Comparison of ENCODE assay signal across 29 mouse cellular contexts in genomic region chr11:4601890-4602289, GRCm38 (mm10). TPM values are rescaled to one million over a fixed set of nuclear protein-coding genes. Genes with fewer than 3 reads are reported as not detected.
DNase-seq lines count a peak whose midpoint lies in the region; ATAC-seq and TF ChIP-seq lines count a peak whose summit lies in the region.
"Had no signal": no experiment of that assay in that cellular context is flagged by ENCODE, and none has a peak within 500 bp of the region (broad histone marks: within the 10 kb centered on the region; RNA-seq: fewer than 3 reads in every experiment).

No protein-coding gene starts in this region.

- H3K36me3 ChIP-seq in forebrain, embryonic 12.5 days (replicated peaks): no peaks in the 10 kb centered on the region
- H3K36me3 ChIP-seq in forebrain, embryonic 13.5 days (ENCODE audit: poor library complexity, severe bottlenecking): no peaks in the 10 kb centered on the region
- peaks cover 8% of the 10 kb centered on the region; the same call in 1 of the 2 replicates for H3K36me3 ChIP-seq in heart, adult 2 months (ENCODE audit: control insufficient read depth, insufficient read depth, low read length)
- no peaks in the 10 kb centered on the region for H3K36me3 ChIP-seq in heart, embryonic 10.5 days
- peaks cover 0 to 17% of the 10 kb centered on the region in 2 experiments; a peak in 2 of 4 replicates for H3K36me3 ChIP-seq in MEL (ENCODE audit: control insufficient read depth in 1 of 2, insufficient read depth in 2 of 2, low read length in 2 of 2)
- H3K36me3 ChIP-seq: embryonic facial prominence, embryonic 13.5 days; embryonic facial prominence, embryonic 15.5 days; forebrain, embryonic 10.5 days; G1E had no signal

- H3K4me1 ChIP-seq in forebrain, embryonic 12.5 days: peaks cover 13% of the 10 kb centered on the region
- peaks cover 18% of the 10 kb centered on the region for H3K4me1 ChIP-seq in forebrain, embryonic 13.5 days
- peaks cover 12% of the 10 kb centered on the region for H3K4me1 ChIP-seq in heart, adult 2 months (ENCODE audit: control insufficient read depth, insufficient read depth, low read length)
- H3K4me1 ChIP-seq in heart, embryonic 10.5 days: peaks cover 32% of the 10 kb centered on the region
- H3K4me1 ChIP-seq in MEL (ENCODE audit: control insufficient read depth in 1 of 2, insufficient read depth in 2 of 2, low read length in 2 of 2): peaks cover 14 to 15% of the 10 kb centered on the region in 2 experiments

- TF ChIP-seq CTCF in heart, adult 2 months (IDR thresholded peaks at IDR 0.05): no peak
- TF ChIP-seq CTCF in MEL (IDR thresholded peaks at IDR 0.05 in 2 of 3, conservative IDR thresholded peaks at IDR 0.05 in 1 of 3; ENCODE audit: control insufficient read depth in 1 of 3, insufficient read depth in 1 of 3, low read depth in 2 of 3, low read length in 3 of 3, poor library complexity in 1 of 3, severe bottlenecking in 1 of 3): no peak

- H3K4me2 ChIP-seq in forebrain, embryonic 12.5 days: no peak overlapping the region
- H3K4me2 ChIP-seq in forebrain, embryonic 13.5 days: no peak overlapping the region
- H3K4me2 ChIP-seq: embryonic facial prominence, embryonic 13.5 days; embryonic facial prominence, embryonic 15.5 days had no signal

- TF ChIP-seq EP300 in heart, adult 2 months (IDR thresholded peaks at IDR 0.05; ENCODE audit: insufficient read depth, low read depth, low read length): no peak
- no peak for TF ChIP-seq EP300 in MEL (IDR thresholded peaks at IDR 0.05; ENCODE audit: low read depth in 1 of 2, low read length in 2 of 2)

- intact Hi-C loops in heart, adult 2 months (cut with DNase I): no loop called here

- no peak overlapping the region for H3K9ac ChIP-seq in forebrain, embryonic 12.5 days
- H3K9ac ChIP-seq in forebrain, embryonic 13.5 days: no peak overlapping the region
- no peak overlapping the region for H3K9ac ChIP-seq in heart, adult 2 months (ENCODE audit: low read depth, low read length)
- no peak overlapping the region for H3K9ac ChIP-seq in MEL (ENCODE audit: control insufficient read depth, low read depth, low read length, poor library complexity, severe bottlenecking)
- H3K9ac ChIP-seq: embryonic facial prominence, embryonic 13.5 days; embryonic facial prominence, embryonic 15.5 days had no signal

- no peak for TF ChIP-seq RAD21 in MEL (IDR thresholded peaks at IDR 0.05; ENCODE audit: low read depth, low read length)

- TF ChIP-seq POLR2A in heart, adult 2 months (IDR thresholded peaks at IDR 0.05; ENCODE audit: insufficient read depth, low read depth, low read length): no peak
- TF ChIP-seq POLR2A in MEL (IDR thresholded peaks at IDR 0.05; ENCODE audit: control insufficient read depth in 1 of 2, insufficient read depth in 1 of 2, low read depth in 1 of 2, low read length in 2 of 2, poor library complexity in 1 of 2): no peak

- H3K27ac ChIP-seq in forebrain, embryonic 12.5 days: 0 out of 2 replicates have a peak overlapping the region, but pooled peaks have one; percentile 19
- H3K27ac ChIP-seq in forebrain, embryonic 13.5 days: no peak overlapping the region
- peak overlapping the region; percentile 87 for H3K27ac ChIP-seq in heart, adult 2 months
- H3K27ac ChIP-seq in heart, embryonic 10.5 days: no peak overlapping the region
- no peak overlapping the region for H3K27ac ChIP-seq in MEL (ENCODE audit: control insufficient read depth, low read depth, low read length)
- H3K27ac ChIP-seq: embryonic facial prominence, embryonic 13.5 days; embryonic facial prominence, embryonic 15.5 days; forebrain, embryonic 10.5 days had no signal

- WGBS in forebrain, embryonic 12.5 days: 80% methylated on average over 5 of the region's 5 CpGs
- WGBS in forebrain, embryonic 13.5 days: 83% methylated on average over 5 of the region's 5 CpGs
- 81% methylated on average over 5 of the region's 5 CpGs for WGBS in heart, adult 2 months
- WGBS in heart, embryonic 10.5 days: 84% methylated on average over 5 of the region's 5 CpGs

- ATAC-seq in forebrain, embryonic 12.5 days (ENCODE audit: low FRiP score): no peak
- no peak for ATAC-seq in forebrain, embryonic 13.5 days
- no peak for ATAC-seq in cerebellum, adult (ENCODE audit: insufficient number of reproducible peaks, low FRiP score, low TSS enrichment)
- ATAC-seq: CD4-positive, CD25-positive, alpha-beta regulatory T cell, adult 4 months; forebrain, embryonic 16.5 days had no signal

- H3K9me3 ChIP-seq in forebrain, embryonic 12.5 days: no peaks in the 10 kb centered on the region
- no peaks in the 10 kb centered on the region for H3K9me3 ChIP-seq in forebrain, embryonic 13.5 days (replicated peaks)
- H3K9me3 ChIP-seq in heart, embryonic 10.5 days: no peaks in the 10 kb centered on the region
- no peaks in the 10 kb centered on the region for H3K9me3 ChIP-seq in MEL (replicated peaks; ENCODE audit: insufficient read depth, low read length)
- H3K9me3 ChIP-seq: embryonic facial prominence, embryonic 13.5 days; embryonic facial prominence, embryonic 15.5 days; forebrain, embryonic 10.5 days; G1E had no signal

- H3K4me3 ChIP-seq in forebrain, embryonic 12.5 days (replicated peaks): no peak overlapping the region
- no peak overlapping the region for H3K4me3 ChIP-seq in forebrain, embryonic 13.5 days
- no peak overlapping the region for H3K4me3 ChIP-seq in heart, adult 2 months
- H3K4me3 ChIP-seq in heart, embryonic 10.5 days: no peak overlapping the region
- no peak overlapping the region for H3K4me3 ChIP-seq in MEL (ENCODE audit: control insufficient read depth in 1 of 2, insufficient read depth in 1 of 2, low read depth in 2 of 2, low read length in 2 of 2)
- H3K4me3 ChIP-seq: embryonic facial prominence, embryonic 13.5 days; embryonic facial prominence, embryonic 15.5 days; erythroblast, embryonic 14.5 days; forebrain, embryonic 10.5 days had no signal

- DNase-seq in heart, adult 2 months: no peak
- no peak for DNase-seq in heart, embryonic 10.5 days (ENCODE audit: low spot score)
- DNase-seq in MEL (ENCODE audit: low read depth, low spot score): no peak
- DNase-seq: adrenal gland, adult 2 months; adrenal gland, postnatal 10 days; adrenal gland, postnatal 25 days; B cell, adult 2 months; cerebellum, adult 11-12 months; cerebellum, adult 2 months; cerebellum, adult 9-10 months; cerebellum, postnatal 10 days; cerebellum, postnatal 25 days; embryo, embryonic 11 days had no signal

- H3K79me2 ChIP-seq in heart, adult 2 months (replicated peaks; ENCODE audit: control insufficient read depth, insufficient read depth, low read length): no peaks in the 10 kb centered on the region
- H3K79me2 ChIP-seq in MEL (ENCODE audit: control insufficient read depth, insufficient read depth, low read length, poor library complexity): no peaks in the 10 kb centered on the region

- H3K27me3 ChIP-seq in forebrain, embryonic 12.5 days: no peaks in the 10 kb centered on the region
- no peaks in the 10 kb centered on the region for H3K27me3 ChIP-seq in forebrain, embryonic 13.5 days
- no peaks in the 10 kb centered on the region for H3K27me3 ChIP-seq in heart, adult 2 months (ENCODE audit: control insufficient read depth, insufficient read depth, low read length)
- H3K27me3 ChIP-seq in heart, embryonic 10.5 days (ENCODE audit: insufficient read depth, poor library complexity, severe bottlenecking): no peaks in the 10 kb centered on the region
- H3K27me3 ChIP-seq in MEL (ENCODE audit: control insufficient read depth in 1 of 2, insufficient read depth in 2 of 2, low read length in 2 of 2): no peaks in the 10 kb centered on the region
- H3K27me3 ChIP-seq: embryonic facial prominence, embryonic 13.5 days; embryonic facial prominence, embryonic 15.5 days had no signal

TF ChIP-seq in MEL, 35 proteins besides CTCF, POLR2A, EP300 and RAD21:
- TF ChIP-seq MYB (IDR thresholded peaks at IDR 0.05; ENCODE audit: low read depth, low read length) (no peak), ZNF384 (IDR thresholded peaks at IDR 0.05; ENCODE audit: low read depth, low read length) (peak; percentile 81)

RNA-seq across cellular contexts. Expression of gene Mtmr3, which starts 7.2 kb away (rescaled TPM):
- 46.5 and 50.1 TPM in 2 replicates for polyA plus RNA-seq in forebrain, embryonic 12.5 days (2016; fragmentation: Nextera tagmentation; extraction: Ambion mirVana)
- 32.2 and 36.0 TPM in 2 replicates for polyA plus RNA-seq in forebrain, embryonic 13.5 days (2015; fragmentation: Nextera tagmentation; extraction: Ambion mirVana)
- total RNA-seq in heart, adult 2 months (2021): 10 to 100 TPM; 43.9 to 50.8 TPM
- 24.4 and 37.5 TPM in 2 replicates for polyA plus RNA-seq in heart, adult 2 months (2012; rRNA removed)
- polyA plus RNA-seq in heart, embryonic 10.5 days (2016; fragmentation: Nextera tagmentation; extraction: Ambion mirVana): 23.7 and 28.0 TPM in 2 replicates
- total RNA-seq in MEL (2012; rRNA removed): 31.9 and 36.5 TPM in 2 replicates
- polyA plus RNA-seq in MEL (2012; ENCODE audit: insufficient read depth in 1 of 2, insufficient read length in 2 of 2, low read depth in 1 of 2, low replicate concordance in 2 of 2, missing spikeins in 1 of 2): 10 to 100 TPM in 1 of 2 experiments, not detected in 1; 29.1 TPM

RNA-seq across cellular contexts. Expression of gene Gm11032, which starts 18.0 kb away (rescaled TPM):
- polyA plus RNA-seq in forebrain, embryonic 12.5 days (2016; fragmentation: Nextera tagmentation; extraction: Ambion mirVana): not detected in 2 replicates
- not detected in 2 replicates for polyA plus RNA-seq in forebrain, embryonic 13.5 days (2015; fragmentation: Nextera tagmentation; extraction: Ambion mirVana)
- not detected for total RNA-seq in heart, adult 2 months (2021)
- polyA plus RNA-seq in heart, adult 2 months (2012; rRNA removed): not detected in 2 replicates
- polyA plus RNA-seq in heart, embryonic 10.5 days (2016; fragmentation: Nextera tagmentation; extraction: Ambion mirVana): not detected in 2 replicates
- not detected in 2 replicates for total RNA-seq in MEL (2012; rRNA removed)
- polyA plus RNA-seq in MEL (2012; ENCODE audit: insufficient read depth in 1 of 2, insufficient read length in 2 of 2, low read depth in 1 of 2, low replicate concordance in 2 of 2, missing spikeins in 1 of 2): not detected
- total RNA-seq: adrenal gland, adult 2 months; adrenal gland, postnatal 10 days; adrenal gland, postnatal 25 days; adrenal gland, postnatal 4 days; G1E had no signal
- polyA plus RNA-seq: adrenal gland, adult 2 months; brain, embryonic 14.5 days; CD4-positive, CD25-positive, alpha-beta regulatory T cell, adult 4 months; cerebellum, adult 2 months; cortical plate, adult 2 months; embryonic facial prominence, embryonic 11.5 days; embryonic facial prominence, embryonic 13.5 days; embryonic facial prominence, embryonic 15.5 days; erythroblast, embryonic 14.5 days; forebrain, embryonic 10.5 days; forebrain, embryonic 14.5 days; forebrain, embryonic 16.5 days; frontal cortex, adult 2 months; G1E had no signal

RNA-seq across cellular contexts. Expression of gene Ascc2, which starts 35.7 kb away (rescaled TPM):
- 32.6 TPM in 2 replicates for polyA plus RNA-seq in forebrain, embryonic 12.5 days (2016; fragmentation: Nextera tagmentation; extraction: Ambion mirVana)
- 25.2 and 27.3 TPM in 2 replicates for polyA plus RNA-seq in forebrain, embryonic 13.5 days (2015; fragmentation: Nextera tagmentation; extraction: Ambion mirVana)
- 10 to 100 TPM; 14.1 to 14.5 TPM for total RNA-seq in heart, adult 2 months (2021)
- polyA plus RNA-seq in heart, adult 2 months (2012; rRNA removed): 9.7 and 12.6 TPM in 2 replicates
- polyA plus RNA-seq in heart, embryonic 10.5 days (2016; fragmentation: Nextera tagmentation; extraction: Ambion mirVana): 32.2 and 36.1 TPM in 2 replicates
- total RNA-seq in MEL (2012; rRNA removed): 27.5 and 29.4 TPM in 2 replicates
- 10 to 100 TPM; 43.5 to 98.2 TPM for polyA plus RNA-seq in MEL (2012; ENCODE audit: insufficient read depth in 1 of 2, insufficient read length in 2 of 2, low read depth in 1 of 2, low replicate concordance in 2 of 2, missing spikeins in 1 of 2)

Comparison
In these comparisons a context has a peak if more than half of its experiments do, and no peak if none do; other contexts are left out.
1. H3K27ac ChIP-seq: peak in forebrain, embryonic 12.5 days (single experiment) and heart, adult 2 months (single experiment); none in forebrain, embryonic 13.5 days (single experiment), heart, embryonic 10.5 days (single experiment) and MEL (single experiment).